Mouse (Mus musculus) cerebellum, postnatal 25 days (tissue): ENCODE data around the gene Gm8439.

Source experiments
- DNase-seq, 2 experiments: peaks; one replicate each; pipeline ENCODE4 v3.0.0; 2021; ENCODE audit warnings: mixed read lengths in 2 of 2

The Gm8439 gene

GRCm38 (mm10) chr4:120612304-120613080 lies 23.9 kb downstream of the Gm8439 start:
- peak; percentile 68 to 69 for DNase-seq

- DNase-seq: peak; percentile 90
Observed at GRCm38 (mm10) chr4:120613691-120614329, 25.3 kb downstream of the Gm8439 start.

- peak; percentile 40 to 48 for DNase-seq
Observed at GRCm38 (mm10) chr4:120614644-120615043, 26.1 kb downstream of the Gm8439 start.

GRCm38 (mm10) chr4:120615528-120616081 lies 27.1 kb downstream of the Gm8439 start:
- peak; percentile 71 to 79 for DNase-seq

- DNase-seq: peak; percentile 70 to 76
Observed at GRCm38 (mm10) chr4:120616199-120617025, 27.9 kb downstream of the Gm8439 start.

GRCm38 (mm10) chr4:120627728-120628127 lies 39.2 kb downstream of the Gm8439 start:
- no peak for DNase-seq

- no peak for DNase-seq
Observed at GRCm38 (mm10) chr4:120630218-120630931, 41.8 kb downstream of the Gm8439 start.

- DNase-seq: no peak
Observed at GRCm38 (mm10) chr4:120631828-120632227, 43.3 kb downstream of the Gm8439 start.

GRCm38 (mm10) chr4:120635351-120635750 lies 46.8 kb downstream of the Gm8439 start:
- DNase-seq: peak; percentile 45 to 49

- no peak for DNase-seq
Observed at GRCm38 (mm10) chr4:120641946-120642345, 53.4 kb downstream of the Gm8439 start.

GRCm38 (mm10) chr4:120643899-120644298 lies 55.4 kb downstream of the Gm8439 start:
- DNase-seq: no peak

GRCm38 (mm10) chr4:120649369-120650207 lies 61.0 kb downstream of the Gm8439 start:
- DNase-seq: peak; percentile 66 to 72

GRCm38 (mm10) chr4:120650208-120650592 lies 61.7 kb downstream of the Gm8439 start:
- DNase-seq: peak in 1 of 2 experiments; percentile 27

- no peak for DNase-seq
Observed at GRCm38 (mm10) chr4:120655898-120656297, 67.4 kb downstream of the Gm8439 start.
